Mouse (Mus musculus): ENCODE results near the gene Gm28038. TPM values are rescaled to one million over a fixed set of nuclear protein-coding genes. Genes with fewer than 3 reads are reported as not detected.

The Gm28038 gene
- total RNA-seq, 1 experiment from 2014 or later, result not detected

DNA sequence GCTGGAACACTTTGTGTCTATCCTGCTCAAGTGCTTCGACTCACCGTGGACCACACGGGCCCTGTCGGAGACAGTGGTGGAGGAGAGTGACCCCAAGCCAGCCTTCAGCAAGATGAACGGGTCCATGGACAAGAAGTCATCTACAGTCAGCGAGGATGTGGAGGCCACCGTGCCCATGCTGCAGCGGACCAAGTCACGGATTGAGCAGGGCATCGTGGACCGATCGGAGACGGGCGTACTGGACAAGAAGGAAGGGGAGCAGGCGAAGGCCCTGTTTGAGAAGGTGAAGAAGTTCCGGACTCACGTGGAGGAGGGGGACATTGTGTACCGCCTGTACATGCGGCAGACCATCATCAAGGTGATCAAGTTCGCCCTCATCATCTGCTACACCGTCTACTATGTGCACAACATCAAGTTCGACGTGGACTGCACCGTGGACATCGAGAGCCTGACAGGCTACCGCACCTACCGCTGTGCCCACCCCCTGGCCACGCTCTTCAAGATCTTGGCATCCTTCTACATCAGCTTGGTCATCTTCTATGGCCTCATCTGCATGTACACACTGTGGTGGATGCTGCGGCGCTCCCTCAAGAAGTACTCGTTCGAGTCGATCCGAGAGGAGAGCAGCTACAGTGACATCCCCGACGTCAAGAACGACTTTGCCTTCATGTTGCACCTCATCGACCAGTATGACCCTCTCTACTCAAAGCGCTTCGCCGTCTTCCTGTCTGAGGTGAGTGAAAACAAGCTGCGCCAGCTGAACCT lies 25.0 kb upstream of the Gm28038 start:
- no peak for ATAC-seq (replicated peaks; ENCODE audit: insufficient number of reproducible peaks, low FRiP score, low TSS enrichment, poor library complexity, severe bottlenecking)

DNA sequence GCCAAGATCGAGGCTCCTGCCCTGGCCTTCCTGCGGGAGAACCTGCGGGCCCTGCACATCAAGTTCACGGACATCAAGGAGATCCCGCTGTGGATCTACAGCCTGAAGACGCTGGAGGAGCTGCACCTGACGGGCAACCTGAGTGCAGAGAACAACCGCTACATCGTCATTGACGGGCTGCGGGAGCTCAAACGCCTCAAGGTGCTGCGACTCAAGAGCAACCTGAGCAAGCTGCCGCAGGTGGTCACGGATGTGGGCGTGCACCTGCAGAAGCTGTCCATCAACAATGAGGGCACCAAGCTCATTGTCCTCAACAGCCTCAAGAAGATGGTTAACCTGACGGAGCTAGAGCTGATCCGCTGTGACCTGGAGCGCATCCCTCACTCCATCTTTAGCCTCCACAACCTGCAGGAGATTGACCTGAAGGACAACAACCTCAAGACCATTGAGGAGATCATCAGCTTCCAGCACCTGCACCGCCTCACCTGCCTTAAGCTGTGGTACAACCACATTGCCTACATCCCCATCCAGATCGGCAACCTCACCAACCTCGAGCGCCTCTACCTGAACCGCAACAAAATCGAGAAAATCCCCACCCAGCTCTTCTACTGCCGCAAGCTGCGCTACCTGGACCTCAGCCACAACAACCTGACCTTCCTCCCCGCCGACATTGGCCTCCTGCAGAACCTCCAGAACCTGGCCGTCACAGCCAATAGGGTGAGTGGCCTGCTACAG lies 24.1 kb upstream of the Gm28038 start:
- ATAC-seq (replicated peaks; ENCODE audit: insufficient number of reproducible peaks, low FRiP score, low TSS enrichment, poor library complexity, severe bottlenecking), result no peak

DNA sequence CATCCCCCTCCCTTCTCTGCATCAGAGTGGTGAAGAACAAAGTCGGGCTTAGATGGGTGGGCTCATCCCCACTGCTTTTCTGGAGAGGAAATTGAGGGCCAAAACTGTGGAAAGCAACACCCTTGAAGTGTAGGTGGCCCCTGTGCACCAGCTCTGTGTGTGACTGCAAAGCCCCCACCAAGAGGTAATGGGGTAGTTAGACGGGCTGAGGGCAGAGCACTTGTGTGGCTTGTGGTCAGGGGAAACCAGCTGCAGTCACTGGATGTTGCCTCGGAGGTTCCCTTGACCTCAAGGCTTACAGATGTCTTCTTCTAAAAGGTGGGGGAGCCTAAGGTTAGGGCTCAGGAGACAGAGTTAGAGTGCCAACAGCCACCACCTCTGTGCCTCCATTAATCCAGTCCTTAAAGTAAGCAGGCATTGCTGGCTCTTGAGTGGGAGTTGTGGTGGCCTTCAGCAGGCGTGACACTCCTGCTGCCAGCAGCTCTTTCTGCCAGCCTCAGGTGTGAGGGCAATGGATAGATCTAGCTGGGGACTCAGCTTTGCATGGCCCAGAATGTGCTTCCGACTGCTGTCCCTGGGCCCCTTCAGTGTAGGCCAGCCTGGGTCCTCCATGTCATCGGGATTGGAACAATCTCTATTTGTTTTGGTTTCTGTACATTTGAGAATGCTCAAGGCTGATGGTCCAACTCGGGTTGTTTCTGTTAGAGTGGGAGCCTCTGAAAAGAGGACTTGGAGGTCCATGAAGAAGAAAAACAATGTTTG lies 23.0 kb upstream of the Gm28038 start:
- ATAC-seq (replicated peaks; ENCODE audit: insufficient number of reproducible peaks, low FRiP score, low TSS enrichment, poor library complexity, severe bottlenecking), result no peak

DNA sequence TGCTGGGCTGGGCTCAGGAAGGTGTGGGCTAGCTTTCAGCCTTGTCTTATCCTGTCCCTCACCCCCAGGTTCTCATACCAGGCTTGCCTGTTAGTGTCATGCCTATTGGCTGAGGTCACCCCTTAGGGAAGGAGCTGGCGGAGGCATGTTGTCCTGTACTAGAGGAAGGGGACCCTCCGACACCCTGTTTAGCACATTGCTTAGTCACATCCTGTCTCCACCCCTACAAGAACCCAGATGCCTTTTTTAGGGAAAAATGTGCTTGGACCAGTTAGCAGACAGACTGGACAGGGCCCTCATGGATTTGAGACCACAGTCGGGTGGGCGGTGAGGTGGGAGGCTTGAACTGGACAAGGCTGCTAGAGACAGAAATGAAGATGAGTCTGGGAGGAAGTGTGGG lies 22.2 kb upstream of the Gm28038 start:
- no peak for ATAC-seq (replicated peaks; ENCODE audit: insufficient number of reproducible peaks, low FRiP score, low TSS enrichment, poor library complexity, severe bottlenecking)

DNA sequence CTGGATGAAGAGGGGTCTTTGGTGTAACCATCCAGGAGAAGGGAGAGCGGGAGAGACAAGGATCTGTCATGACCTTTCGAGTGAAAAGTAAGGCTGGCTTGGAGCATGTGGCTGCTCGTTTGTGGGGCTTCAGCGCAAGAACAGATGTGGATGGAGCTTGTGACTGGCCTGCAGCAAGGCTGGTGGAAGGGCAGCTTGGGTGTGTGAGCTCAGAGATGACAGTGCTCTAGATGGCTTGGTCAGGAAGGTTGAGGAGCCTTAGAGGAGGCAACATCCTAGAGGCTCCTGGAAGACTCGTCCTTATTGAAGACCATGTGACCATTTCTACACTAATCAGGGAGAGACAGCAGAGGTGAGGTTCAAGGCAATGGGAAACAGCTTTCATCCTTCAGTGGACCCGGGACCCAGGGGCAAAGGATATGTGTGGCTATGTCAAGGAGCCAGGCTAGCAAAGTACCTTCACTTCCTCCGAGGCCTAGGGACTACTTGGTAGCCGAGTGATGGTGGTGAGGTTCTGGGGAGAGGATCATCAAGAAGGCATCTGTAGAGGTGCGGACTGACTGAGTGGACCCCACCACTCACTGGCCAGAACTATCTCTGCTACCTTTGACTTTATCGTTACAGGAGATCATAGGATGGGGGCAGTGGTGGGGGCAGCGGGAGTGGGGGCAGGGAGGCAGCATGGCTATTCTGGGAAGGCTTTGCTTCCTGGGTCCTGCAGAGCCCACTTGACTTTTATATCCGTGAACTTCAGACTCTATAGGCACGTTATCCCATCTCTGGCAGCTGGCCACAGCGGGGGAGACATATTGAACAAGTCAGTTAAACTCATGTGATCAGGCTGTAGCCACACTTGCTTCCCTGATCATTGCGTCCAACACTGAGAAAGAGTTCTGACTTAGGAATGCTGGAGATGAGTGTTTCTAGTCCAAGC lies 21.4 kb upstream of the Gm28038 start:
- no peak for ATAC-seq (replicated peaks; ENCODE audit: insufficient number of reproducible peaks, low FRiP score, low TSS enrichment, poor library complexity, severe bottlenecking)

DNA sequence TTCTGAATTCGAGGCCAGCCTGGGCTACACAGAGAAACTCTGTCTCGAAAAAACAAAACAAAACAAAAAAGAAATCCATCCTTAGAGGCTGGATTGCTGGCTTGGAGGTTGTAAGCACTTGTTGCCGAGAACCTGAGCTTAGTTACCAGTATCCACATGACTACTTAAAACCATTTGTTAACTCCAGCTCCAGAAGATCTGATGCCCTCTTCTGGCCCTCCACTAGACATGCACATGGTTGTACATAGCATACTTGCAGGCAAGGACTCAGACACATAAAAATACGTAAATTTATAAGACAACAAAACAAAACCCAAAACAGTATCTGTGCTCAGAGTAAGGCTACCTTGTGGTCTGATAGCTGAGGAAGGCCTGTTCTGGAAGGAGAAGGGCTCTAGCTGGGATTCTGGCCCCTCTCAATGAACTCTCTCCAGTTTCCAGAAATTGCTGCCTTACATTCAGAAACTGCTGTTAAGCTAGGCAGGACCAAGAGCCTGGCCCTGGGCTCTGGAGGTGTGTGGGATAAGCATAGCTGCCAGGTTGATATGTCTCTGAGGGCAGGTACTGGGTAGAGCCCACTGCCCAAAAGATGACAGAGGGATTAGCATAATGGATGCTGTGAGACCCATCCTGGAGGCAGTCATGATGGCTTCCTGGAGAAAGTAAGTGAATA lies 19.6 kb upstream of the Gm28038 start:
- ATAC-seq (replicated peaks; ENCODE audit: insufficient number of reproducible peaks, low FRiP score, low TSS enrichment, poor library complexity, severe bottlenecking), result no peak

DNA sequence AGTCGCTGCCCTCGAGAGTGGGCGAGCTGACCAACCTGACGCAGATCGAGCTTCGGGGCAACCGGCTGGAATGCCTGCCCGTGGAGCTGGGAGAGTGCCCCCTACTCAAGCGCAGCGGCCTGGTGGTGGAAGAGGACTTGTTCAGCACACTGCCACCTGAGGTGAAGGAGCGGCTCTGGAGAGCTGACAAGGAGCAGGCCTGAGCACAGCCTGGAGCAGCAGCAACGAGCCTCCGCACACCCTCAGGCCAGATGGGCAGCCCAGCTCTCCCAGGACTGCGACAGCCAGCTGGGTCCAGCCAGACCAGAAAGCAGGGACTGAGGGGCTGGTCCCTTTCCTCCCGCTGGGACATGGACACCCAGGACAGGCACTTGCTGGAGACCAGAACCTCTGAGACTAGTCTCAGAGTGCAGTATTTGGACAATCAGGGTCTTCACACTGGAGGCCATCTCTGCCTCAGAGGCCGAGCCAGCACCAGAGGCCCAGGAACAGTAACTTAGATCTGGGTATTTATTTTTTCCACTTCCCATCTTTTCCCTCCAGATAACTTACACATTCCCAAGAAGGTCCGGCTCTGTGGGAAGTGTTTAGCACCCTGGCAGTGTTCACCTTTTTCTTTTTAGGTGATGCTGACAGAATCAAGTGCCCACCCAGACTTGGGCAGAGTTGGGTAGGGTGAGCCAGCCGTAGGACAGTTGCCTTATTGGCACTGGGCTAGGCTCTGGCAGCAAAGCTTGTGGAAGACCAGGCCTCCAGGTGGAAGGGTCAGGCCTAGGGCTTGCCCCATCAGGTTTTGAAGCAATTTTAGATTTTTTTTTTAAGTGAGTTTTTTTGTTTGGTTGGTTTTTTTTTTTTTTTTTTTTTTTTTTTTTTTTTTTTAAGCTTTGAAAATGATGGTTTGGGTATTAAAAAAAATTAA lies 18.7 kb upstream of the Gm28038 start:
- no peak for ATAC-seq (replicated peaks; ENCODE audit: insufficient number of reproducible peaks, low FRiP score, low TSS enrichment, poor library complexity, severe bottlenecking)

DNA sequence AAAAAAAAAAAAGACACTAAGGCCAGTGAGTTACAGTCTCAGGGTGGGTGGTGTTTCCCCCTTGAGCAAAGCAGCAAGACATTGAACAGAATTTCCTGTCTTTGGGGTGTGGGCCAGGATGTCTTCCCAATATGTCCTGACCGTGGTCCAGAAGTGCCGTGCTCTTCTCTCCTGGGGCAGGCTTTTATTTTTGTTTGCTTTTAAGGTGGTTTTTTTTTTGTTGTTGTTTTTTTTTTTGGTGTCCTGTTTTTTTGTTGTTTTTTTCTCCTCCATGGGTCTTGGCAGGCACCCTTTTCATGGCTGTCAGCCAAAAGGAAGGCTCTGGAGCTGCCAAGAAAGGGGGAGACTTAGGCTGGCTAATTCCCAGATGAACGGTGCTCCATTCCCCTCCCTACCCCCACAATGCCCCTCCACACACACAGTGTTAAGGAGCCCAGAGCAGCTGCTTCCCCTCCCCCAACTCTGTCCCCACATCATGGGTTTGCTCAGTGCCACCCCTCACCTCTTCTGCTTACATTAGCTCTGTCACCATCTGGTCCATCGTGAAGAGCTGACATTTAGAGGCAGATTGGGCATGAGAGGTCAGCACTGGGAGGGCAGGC lies 17.9 kb upstream of the Gm28038 start:
- ATAC-seq (replicated peaks; ENCODE audit: insufficient number of reproducible peaks, low FRiP score, low TSS enrichment, poor library complexity, severe bottlenecking), result no peak

DNA sequence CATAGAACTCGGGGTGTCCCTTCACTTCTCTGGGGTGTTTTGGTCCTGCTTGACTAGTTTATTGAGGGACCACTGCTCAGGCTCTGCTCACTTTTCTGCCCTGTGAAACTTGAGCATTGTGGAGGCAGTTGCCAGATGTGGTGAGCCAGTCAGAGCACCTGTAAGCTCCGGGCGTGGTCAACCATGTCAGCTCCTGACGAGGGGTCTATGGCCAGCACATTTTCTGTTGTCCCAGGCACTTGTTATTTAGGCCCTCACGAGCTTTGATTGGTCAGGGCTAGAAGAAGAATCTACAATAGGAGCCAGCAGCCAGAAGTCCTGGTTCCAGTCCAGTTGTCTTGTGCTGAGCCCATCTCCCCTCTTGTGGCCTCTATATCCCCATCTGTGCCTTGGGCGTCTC lies 17.0 kb upstream of the Gm28038 start:
- ATAC-seq (replicated peaks; ENCODE audit: insufficient number of reproducible peaks, low FRiP score, low TSS enrichment, poor library complexity, severe bottlenecking), result no peak

DNA sequence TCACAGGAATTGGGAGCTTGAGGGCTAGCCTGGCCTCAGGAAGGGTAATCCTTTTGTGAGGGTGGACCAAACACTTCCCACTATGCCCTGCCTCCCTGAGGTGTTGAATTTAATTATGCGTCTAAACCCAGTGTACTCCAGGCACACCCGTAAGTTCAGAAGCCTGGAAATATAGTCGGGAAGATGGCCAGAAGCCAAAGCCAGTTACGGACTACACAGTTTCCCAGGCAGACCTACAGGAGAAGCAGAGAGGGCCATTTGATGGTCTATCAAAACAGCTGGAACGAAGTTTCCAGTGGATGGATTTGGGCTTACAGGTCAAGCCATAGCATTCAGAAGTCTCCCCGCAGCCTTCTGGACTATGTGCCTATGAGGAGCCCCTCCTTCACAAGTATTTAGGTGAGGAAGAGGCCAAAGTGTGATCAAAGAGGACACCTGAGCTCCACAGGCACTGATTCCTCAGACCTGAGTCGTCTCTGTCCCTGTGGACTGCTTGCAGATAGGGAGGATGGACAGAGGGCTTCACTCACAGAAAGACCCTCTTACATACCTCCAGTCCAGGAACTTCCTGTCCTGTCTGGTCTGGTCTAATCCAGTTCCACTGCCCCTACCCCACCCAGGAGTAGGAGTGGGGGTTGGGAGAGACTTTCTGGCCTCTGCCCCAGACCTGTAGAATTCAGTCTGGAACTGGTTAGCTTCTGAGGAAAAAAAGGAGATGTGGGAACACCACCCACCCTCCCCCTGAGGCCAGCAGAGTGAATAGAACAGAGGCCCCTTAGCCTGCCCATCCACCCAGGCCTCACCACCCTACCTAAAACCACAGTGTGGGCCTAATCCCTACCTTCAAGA lies 15.9 kb upstream of the Gm28038 start:
- no peak for ATAC-seq (replicated peaks; ENCODE audit: insufficient number of reproducible peaks, low FRiP score, low TSS enrichment, poor library complexity, severe bottlenecking)

DNA sequence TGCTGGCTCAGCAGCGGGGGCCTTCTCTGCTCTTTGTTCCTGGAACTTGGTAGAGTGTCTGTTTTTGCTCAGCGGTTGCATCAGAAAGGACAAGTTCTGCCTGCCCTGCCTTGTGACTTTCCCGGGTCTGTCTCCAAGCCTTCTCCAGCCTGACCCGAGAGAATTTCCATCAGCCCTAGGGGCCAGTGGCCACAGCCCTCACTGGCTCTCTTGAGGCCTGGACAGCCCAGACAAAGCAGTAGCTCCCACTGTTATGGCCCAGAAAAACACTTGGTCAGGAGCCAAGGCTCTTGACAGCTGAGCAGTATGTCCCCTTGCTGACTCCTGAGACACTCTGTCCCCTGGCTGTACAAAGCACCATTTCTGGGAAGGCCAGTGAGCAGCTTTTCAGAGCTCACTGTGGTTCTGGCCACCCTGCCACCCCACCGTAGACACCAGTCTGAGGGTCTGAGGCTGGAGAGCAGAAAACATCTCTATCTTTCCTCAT lies 15.0 kb upstream of the Gm28038 start, which contains the start of gene Phyhd1:
Phyhd1 (plus strand) TSS at position 437 of the 487 bp plus-strand sequence.
- ATAC-seq (replicated peaks; ENCODE audit: insufficient number of reproducible peaks, low FRiP score, low TSS enrichment, poor library complexity, severe bottlenecking), result no peak

DNA sequence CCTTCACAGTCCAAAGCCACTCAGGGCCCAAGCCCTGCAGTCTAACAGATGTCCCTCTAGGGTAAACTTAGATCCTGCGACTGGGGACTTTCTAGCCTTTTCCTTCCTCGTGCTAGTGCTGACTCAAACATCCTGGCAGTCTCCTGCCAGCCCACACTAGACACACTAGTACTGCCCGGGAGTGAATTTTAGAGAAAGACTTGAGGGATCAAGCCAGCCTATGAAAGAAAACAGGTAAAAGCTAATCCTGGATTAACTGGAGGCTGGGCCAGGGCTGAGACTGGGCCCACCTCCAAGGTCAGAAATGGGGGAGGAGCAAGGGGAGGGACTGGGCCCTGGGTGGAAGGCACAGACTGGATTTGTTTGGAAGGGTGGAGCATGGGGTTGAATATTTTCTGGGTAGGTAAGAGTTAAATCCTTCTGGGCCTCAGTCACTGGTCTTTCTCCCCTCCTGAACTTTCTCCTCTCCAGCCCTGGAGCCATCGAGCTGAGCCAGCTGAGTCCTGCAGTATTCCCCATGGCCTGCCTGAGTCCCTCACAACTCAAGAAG lies 14.4 kb upstream of the Gm28038 start:
- ATAC-seq (replicated peaks; ENCODE audit: insufficient number of reproducible peaks, low FRiP score, low TSS enrichment, poor library complexity, severe bottlenecking), result no peak

DNA sequence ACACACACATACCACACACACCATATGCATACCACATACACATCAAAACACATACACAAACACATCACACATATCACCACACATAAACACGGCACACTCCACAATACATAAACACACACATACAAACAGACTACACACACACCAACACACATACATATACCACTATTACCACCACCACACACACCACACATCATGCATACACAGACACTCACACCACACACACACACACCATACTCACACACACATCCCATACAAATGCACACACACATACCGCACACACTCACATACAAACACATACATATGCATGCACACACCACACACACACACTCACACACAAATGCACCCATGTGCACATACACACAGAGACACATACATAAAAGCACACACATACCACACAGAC lies 13.4 kb upstream of the Gm28038 start:
- ATAC-seq (replicated peaks; ENCODE audit: insufficient number of reproducible peaks, low FRiP score, low TSS enrichment, poor library complexity, severe bottlenecking), result no peak

DNA sequence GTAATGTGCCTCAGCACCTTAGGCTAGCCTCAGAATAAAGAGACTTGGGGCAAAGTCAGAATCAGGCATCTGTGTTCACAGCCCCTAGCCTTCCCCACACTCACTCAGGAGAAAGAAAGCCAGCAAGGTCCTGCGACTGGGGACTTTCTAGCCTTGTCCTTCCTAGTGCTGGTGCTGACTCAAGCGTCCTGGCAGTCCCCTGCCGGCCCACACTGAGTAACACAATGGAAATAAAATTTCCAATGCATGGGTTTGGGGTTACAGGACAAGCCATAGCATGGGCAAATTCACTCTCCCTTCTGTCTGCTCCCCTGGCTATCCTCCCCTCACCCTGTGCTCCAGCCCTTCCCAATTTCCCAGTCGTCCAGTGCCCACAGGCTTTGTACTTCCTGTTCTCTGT lies 12.5 kb upstream of the Gm28038 start:
- no peak for ATAC-seq (replicated peaks; ENCODE audit: insufficient number of reproducible peaks, low FRiP score, low TSS enrichment, poor library complexity, severe bottlenecking)

DNA sequence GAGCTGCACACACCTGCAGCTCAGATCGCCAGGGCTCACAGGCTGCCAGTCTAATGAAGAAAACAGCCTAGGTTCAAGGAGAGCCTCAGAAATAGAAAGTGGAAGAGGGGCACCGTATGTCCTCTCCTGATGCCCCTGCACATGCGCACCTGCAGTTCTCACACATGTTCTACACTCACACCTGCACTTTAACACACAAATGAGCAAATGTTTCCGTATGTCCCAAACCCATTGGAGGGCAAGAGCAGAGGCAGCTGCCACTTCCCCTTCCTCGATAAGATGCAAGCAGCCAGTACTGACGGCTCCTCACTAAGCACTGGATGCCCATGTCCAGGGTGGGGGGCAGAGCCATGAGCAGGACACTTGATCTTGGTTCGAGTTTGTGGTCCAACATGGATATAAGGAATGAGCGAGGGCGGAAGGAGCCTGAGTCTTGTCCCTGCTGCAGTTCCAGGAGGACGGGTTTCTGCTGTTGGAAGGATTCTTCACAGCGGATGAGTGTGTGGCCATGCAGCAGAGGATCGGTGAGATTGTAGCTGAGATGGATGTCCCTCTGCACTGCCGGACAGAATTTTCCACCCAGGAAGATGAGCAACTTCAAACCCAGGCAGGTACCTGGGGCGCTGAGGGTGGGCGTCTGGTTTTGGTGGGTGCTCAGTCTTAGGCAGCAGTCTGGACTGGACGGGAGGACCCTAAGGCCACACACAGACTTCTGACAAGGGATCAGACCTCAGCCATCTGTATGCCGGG lies 11.4 kb upstream of the Gm28038 start:
- ATAC-seq (replicated peaks; ENCODE audit: insufficient number of reproducible peaks, low FRiP score, low TSS enrichment, poor library complexity, severe bottlenecking), result no peak
